Mouse (Mus musculus) T-cell, adult 2 months (primary cell): ENCODE results near the gene Serpinb2.

Source experiments
- DNase-seq: peaks from one replicate; pipeline ENCODE4 v3.0.0; 2022; ENCODE audit warnings: low spot score

The Serpinb2 gene

GRCm38 (mm10) chr1:107511252-107511651 lies at the start of gene Serpinb2:
Serpinb2 (plus strand) TSS chr1:107511423.
- no peak for DNase-seq

DNA sequence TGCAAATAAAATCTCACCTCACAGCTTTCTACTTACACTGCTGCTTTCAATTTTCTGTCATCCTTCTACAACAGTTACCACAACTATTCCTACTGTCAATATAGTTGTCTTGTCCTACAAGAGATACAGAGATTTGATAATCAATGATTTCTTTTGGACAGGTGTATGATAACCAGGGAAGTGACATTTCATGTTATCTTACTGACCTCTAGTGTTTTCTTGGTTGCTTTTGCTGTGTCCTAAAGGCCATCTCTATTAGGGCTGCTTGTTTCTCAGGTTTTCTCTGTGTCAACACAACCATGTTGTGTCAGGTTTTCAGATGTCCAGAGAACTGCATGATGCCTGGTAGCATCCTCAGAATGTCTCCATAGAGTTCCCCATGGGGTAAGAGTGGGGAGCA lies 31.3 kb upstream of the Serpinb2 start:
- DNase-seq, result no peak

- peak; percentile 37 for DNase-seq
Observed at GRCm38 (mm10) chr1:107481452-107481851, 29.8 kb upstream of the Serpinb2 start.

DNA sequence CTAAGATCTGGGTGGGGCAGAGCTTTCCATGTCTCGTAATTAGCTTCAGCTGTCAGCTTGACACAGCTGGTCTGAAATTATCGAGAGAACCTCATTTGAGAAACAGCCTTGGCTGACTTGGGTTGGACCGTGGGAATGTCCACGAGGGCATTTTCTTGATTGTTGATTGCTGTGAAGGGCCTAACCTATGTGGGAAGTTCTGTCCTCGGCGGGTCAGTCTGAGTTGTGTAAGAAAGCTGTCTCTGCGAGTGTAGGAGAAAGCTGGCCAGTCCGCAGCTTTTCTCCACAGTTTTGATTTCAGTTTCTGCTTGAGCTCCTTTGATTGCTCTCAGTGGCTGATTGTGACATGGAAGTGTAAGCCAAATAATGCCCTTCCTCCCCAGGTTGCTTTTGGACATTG lies 21.6 kb upstream of the Serpinb2 start:
- no peak for DNase-seq

DNA sequence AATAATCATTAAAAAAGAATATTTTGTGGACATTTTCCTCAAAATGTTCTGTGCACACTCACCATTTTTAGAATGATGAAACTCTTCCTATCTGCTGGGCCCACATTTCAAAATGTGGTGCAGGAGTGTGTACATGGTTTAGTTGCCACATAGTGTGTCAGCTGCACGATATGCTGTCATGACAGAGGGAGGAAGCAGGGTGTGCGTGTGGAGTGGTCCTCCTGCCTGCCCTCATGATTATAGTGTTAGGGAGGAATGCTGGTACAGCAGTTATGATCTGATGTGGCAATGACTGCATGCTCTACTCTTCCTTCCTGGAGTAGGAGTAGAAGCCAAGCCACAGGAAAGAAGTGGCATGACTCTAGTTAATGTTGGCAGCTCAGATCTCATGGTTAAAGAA lies 14.4 kb upstream of the Serpinb2 start:
- no peak for DNase-seq

- DNase-seq, result no peak
Observed at GRCm38 (mm10) chr1:107502025-107502424, 9.2 kb upstream of the Serpinb2 start.

- no peak for DNase-seq
Observed at GRCm38 (mm10) chr1:107503294-107503693, 7.9 kb upstream of the Serpinb2 start.

DNA sequence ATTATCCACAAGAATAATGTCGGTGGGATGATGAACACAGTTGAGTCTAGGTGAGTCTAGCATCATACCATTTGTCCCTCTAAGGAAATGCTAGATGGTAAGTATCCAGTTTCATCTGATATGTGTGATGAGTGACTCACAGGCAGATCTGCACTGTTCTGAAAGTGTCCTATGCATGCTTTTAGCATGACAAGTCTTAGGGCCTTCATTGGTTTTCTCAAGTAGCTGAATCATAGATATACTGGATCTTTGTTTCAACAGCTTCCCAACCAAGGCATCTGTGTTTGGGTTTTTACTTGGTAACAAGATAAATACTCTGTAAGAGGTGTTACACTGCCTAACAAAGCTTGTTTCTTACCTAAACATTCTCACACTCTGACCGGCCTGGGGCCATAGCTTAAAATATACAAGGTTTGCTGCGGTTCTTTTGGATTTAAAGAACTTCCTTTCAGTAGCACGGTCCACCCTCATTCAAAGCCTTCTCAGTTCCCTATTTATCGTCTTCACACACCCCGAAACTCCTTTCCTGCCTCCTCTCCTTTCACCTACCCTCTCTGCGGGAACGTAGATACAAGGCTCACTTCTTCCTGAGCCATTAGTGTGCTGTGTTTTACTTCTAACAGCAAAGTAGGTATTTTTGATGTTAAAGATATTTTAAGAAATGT lies 5.2 kb upstream of the Serpinb2 start:
- no peak for DNase-seq

DNA sequence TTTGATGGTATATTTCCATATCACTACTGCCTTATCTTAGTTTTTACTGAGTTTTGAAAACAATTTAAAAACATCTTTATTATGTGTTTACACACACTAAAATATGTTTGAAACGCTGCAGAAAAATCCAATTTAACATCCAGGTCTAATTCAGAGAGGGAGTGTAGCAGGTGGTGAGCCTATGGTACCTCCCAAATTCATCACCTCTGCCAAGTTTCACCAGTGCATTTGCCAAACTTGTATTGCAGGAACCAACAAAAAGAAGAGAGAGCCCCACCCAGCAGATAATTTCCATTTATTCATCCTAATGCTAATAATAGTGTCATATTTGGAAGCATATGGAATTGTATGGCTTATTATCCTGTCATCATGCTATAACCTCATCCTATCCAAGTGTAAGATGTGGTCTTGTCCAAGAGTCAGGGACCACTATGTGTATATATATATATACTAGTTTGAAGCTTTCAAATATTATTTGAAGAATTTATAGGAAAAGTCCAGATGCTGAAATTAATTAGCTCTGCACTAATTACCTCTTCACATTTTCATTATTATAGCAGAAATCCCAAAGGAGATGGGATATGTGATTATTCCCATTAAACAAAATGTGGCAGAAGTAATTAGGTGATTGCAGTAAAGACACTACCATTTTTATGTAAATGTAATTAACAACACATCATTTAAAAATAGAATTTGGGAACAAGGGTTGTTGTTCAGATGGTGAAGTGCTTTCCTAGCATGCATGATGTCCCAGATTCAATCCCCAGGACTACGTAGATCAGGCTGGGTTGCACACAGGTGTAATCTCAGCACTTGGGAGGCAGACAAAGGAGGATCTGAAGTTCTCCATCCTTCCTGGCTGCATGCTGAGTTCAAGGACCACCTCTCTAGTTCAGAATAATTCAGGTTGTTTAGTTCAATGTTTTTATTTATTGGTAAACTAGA lies 1.2 kb downstream of the Serpinb2 start:
- DNase-seq, result no peak

DNA sequence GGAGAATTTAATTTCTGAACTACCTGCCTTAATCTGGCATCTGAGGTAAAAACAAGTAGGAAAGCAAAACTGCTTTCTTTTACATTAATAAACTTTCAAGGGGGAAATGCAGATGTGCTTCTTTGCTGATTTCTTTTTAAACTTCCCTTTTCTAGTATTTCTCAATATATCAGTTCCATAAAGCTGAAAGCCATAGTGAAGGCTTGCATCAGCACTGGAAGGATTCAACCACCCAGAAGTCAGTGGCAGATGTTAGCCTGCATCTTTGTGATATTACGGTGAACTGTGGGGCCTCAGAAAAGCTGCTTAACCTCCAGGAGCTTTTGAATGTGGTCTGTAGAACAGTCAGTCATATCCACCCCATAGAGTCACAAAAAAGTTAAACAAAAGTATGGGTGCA lies 2.3 kb downstream of the Serpinb2 start:
- DNase-seq, result no peak

DNA sequence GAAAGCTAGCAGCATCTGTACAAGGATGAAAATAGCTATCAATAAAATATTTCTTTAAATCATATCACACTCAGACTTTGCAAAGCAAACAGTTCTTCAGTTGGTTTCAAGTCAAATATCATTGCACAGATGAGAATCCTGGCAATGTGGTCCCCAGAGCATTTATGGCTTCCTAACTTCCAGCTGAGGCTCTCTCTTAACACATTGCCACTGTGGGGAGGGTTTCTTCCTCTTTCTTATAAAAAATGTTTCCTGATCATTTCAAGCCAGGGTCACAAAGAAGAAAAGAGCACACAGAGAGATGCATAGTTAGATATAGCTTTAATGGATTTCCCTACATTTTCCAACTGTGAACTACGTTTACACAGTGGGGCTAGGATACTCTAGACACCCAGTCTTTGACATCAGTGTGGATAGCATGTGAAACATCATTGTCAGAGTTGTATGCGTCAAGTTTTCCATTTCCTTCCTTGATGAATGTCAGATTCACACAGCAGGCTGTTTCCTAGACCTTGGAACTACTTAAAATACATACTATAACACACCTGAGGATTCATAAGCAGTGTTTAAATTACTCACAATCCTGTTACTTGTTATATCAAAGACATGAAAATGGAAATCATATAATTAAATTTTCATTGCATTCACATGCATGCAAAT lies 4.7 kb downstream of the Serpinb2 start:
- DNase-seq, result no peak

- DNase-seq, result no peak
Observed at GRCm38 (mm10) chr1:107525592-107525991, 14.4 kb downstream of the Serpinb2 start.

GRCm38 (mm10) chr1:107528325-107529078 lies 17.3 kb downstream of the Serpinb2 start:
- DNase-seq, result no peak

DNA sequence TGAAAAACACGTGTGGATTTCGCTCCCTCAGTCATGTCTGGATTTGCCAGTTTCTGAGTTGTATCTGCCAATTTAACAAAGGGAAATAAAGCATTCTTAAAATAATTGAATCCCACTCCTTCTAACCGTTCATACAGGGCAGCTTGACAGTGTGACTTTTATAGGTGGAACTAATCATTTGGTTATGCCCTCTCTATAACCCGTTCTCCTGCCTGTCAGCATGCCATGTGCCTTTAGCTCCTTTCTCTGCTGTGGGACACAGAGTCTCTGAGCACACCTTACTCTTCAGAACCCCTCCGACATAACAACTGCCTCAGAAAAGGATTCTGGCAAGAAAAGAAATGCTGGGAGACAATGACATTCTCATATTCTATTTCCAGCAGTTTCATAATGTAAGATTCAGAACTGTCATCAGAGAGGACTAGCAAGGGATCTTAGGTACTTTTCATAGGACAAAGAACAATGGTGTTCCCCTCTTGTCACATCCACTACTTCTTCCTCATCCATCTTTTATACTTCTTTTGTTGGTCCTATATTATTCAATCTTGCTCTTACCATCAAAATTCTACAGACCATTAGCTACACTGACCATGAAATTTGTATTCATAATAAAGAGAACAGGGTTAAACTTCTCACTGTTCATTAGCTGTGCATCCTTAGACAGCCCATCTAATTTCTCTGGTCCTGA lies 18.3 kb downstream of the Serpinb2 start:
- no peak for DNase-seq

GRCm38 (mm10) chr1:107533736-107534135 lies 22.5 kb downstream of the Serpinb2 start:
- DNase-seq, result peak; percentile 2

DNA sequence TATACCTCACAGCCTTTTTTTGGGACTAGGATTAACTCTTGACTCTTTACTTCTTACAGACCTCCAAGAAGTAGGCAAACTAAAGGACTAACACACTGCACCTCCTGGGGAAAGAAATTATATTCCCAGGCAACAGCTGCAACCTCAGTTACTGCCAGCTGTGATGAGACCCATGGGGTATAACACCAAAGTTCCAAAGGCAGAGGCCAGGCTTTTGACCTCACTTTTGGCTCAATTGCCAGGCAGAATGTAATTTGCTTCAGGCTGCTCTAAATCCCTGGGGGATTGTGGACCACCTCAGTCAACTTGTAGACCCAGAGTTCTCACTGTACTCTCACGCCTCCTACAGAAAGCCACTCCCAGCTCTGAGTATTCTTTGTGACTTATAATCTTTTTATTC lies 26.2 kb downstream of the Serpinb2 start:
- no peak for DNase-seq

- DNase-seq, result no peak
Observed at GRCm38 (mm10) chr1:107559494-107559893, 48.3 kb downstream of the Serpinb2 start.

DNA sequence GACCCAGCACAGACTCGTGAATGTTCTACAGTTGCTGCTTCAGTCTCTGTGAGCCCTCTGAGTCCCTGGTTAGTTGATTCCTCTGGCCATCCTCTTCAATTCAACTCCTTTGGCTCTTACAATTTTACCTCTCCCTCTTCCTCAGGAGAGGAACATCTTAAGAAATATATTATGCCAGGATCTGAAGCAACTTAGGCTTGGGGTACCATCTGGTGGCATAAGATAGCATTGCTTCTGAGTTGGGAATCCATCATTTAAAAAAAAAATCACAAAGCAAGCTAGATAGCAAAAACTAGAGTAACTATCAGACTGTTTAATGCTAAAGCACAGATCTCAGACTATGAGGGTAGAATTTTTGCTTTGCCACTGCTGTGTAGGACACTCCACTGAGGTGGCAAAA lies 50.9 kb downstream of the Serpinb2 start:
- DNase-seq, result no peak

- no peak for DNase-seq
Observed at GRCm38 (mm10) chr1:107565644-107566043, 54.4 kb downstream of the Serpinb2 start.

DNA sequence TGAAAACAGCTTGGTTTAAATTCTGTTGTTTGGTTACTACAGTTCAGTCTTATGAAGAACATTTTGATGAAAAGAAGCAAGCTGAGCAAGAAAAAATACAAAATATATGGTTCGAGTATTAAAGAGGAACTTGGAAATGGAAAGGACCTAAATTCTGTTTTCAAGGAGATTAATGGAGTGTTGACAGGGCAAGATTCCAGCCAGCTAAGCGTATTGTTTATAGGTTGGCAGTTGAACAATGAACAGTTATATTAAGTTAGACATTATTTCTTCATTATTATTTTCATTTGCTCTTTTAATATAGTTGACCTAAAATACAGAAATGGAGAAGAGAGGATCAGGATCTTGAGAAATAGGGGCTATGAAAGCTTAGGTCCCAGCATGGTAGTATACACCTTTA lies 64.9 kb downstream of the Serpinb2 start:
- DNase-seq, result no peak

GRCm38 (mm10) chr1:107577514-107577913 lies 66.3 kb downstream of the Serpinb2 start:
- DNase-seq, result no peak
